Mouse (Mus musculus): ENCODE measurements around the gene Ifitm1.

- TF ChIP-seq CTCF (IDR thresholded peaks at IDR 0.05; ENCODE audit: borderline replicate concordance, insufficient read depth, low read length) (no peak), POLR2A (IDR thresholded peaks at IDR 0.05; ENCODE audit: low read depth, low read length) (no peak)
Measured at GRCm38 (mm10) chr7:141006446-141006845, 39.4 kb downstream of the Ifitm1 start.

Data from embryonic fibroblast, embryonic 13.5 days (primary cell).